Mouse (Mus musculus) adrenal gland, adult 2 months (tissue): Measurements from ENCODE around the gene Gm20869. TPM values are rescaled to one million over a fixed set of nuclear protein-coding genes. Genes with fewer than 3 reads are reported as not detected.
"Not testable (repeated sequence)": the region's sequence is repeated elsewhere in the genome, so short reads cannot be mapped to it uniquely, and the experiment has no call there.

Source experiments
- DNase-seq: peaks from one replicate; pipeline ENCODE4 v3.0.0; 2021
- long read RNA-seq: library from polyadenylated mRNA; stranded (forward); transcript quantifications from one replicate; pipeline ENCODE4 v2.0.0, GENCODE M21; 2021
- polyA plus RNA-seq: library from polyadenylated mRNA; depleted of rRNA; stranded (reverse); fragments of >200 nt; gene quantifications from 2 replicates; pipeline ENCODE4 v1.2.3, GENCODE M21; 2012; rRNA removed
- total RNA-seq, 2 experiments: library from RNA; stranded (reverse); gene quantifications; 2 replicates each; pipeline ENCODE4 v1.2.3; 2021

The Gm20869 gene
- not detected for total RNA-seq
- polyA plus RNA-seq, result not detected in 2 replicates
- long read RNA-seq, result 0 reads

DNA sequence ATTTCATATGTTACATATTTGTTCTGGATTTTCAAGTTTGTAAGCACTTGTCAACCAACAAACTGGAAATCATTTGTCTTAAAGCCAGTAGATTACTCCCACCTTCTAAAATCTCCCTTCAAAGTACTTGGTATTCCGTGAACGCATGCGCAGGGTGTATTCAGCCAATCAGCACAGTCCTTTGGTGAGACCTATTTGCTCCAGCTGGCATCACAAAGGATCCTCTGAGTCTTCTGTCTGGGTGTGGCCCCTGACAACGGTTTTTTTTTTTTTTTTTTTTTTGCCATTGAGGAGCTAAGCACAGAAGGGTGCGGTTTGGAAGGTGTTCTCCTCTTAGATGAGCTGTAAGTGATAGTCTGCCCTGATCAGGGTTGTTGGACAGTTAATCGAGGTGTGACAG lies at the start of gene Gm20869:
Gene Gm20869 (plus strand): TSS at position 301 of the 400 bp plus-strand sequence.
- DNase-seq, result not testable (repeated sequence)

Other genes with a start within 250 kb of the Gm20869 start
- gene Gm20870, start 222.6 kb downstream of the Gm20869 start, total RNA-seq, result not detected
- gene Gm20870, start 222.6 kb downstream of the Gm20869 start, polyA plus RNA-seq, result not detected in 2 replicates